Mouse (Mus musculus) MEL-GATA-1-ER (cell line): ENCODE results near the gene Nr6a1.

ENCODE experiments used
- DNase-seq: peaks from one replicate; pipeline ENCODE4 v3.0.0-alpha.2; 2012; ENCODE audit warnings: low read depth; ENCODE audit errors: extremely low read depth

Nr6a1 gene

DNA sequence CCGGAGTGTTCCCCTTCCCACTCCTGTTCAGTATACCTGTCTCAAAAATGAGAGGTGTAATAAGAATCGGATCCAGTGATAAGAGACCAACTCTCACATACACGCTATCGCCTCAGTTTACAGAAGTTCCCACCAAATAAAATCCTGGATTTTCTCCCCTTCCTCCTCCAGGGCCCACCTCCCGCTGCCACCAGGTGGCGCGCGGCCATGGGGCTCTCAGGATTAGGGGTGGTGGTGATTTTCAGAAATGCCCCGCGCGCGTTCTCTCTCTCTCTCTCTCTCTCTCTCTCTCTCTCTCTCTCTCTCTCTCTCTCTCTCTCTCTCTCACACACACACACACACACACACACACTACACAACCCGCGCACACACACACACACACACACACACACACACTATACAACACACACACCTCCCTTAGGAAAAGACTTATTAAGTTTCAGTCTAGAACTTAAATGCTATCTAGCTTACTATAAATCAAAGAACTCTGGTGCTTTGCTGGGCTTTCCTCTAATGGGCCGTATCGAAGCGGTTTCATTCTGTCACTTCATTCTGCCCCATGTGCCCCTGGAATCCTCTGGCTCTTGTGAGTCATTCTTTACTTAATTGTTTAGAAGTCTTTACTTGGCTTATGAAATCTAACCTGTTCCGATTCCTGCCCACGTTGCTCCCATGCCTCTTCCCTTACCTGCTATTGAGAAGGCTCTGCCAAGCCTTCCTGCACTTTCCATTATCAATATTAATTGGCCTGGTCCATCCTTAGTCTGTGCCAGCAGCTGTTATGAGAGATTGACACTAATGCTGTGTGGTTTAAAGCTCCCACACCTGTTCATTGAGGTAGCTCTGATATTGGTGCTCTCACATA lies at the start of gene Nr6a1:
Gene Nr6a1 (minus strand): TSS at position 574 of the 865 bp plus-strand sequence.
- DNase-seq = peak; percentile 44

DNA sequence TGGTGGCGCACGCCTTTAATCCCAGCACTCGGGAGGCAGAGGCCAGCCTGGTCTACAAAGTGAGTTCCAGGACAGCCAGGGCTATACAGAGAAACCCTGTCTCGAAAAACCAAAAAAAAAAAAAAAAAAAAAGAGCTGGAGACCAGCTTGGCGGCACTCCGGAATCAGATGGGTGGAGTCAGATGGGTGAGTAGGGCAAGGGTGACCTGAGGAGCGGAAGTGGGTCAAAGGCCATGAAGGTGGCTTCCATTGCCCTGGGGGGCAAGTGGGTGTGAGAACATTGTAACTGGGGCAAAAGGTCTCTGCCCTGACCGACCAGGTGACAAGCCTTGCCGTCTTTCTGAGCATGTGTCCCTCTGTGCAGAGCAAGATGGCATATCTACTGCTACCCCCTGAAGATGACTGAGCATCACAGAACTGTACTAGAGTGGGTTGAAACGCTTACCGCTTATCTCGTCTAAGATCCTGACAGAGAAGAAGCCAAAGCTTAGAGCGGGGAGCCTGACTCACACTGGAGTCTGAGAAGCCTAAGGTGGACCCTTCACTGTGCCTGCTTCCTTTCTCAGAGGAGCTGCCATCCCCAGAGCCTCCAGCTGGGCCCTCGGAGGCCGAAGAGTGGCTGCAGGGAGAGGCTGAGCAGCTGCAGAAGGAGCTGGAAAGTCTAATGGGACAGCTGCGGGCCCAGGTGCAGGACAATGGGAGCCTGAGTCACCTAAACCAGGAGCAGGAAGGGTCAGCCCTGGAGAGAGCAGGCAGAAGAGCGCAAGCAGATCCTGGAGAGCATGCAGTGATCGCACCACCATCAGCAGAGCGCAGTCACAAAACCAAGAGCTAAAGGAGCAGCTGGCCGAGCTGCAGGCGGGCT lies 48.7 kb upstream of the Nr6a1 start:
- DNase-seq = no peak

DNA sequence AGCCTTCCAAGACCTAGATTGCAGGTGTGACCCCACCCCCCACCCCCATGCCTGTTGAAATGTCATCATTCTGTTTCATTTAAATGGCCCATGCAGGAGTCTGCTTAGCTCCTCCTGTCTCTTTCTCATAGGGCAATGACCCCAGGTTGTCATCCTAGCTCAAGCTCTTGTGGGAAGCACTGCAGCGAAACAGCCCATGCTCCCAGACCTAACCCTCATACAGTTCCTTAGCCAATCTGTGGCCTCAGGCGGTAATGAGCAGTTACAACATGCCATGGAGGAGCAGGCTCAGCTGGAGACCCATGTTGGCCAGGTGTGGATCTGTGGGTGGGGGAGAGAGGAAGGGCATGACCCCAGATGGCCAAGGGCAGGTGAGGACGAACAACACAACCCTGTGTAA lies 47.7 kb upstream of the Nr6a1 start:
- no peak for DNase-seq

DNA sequence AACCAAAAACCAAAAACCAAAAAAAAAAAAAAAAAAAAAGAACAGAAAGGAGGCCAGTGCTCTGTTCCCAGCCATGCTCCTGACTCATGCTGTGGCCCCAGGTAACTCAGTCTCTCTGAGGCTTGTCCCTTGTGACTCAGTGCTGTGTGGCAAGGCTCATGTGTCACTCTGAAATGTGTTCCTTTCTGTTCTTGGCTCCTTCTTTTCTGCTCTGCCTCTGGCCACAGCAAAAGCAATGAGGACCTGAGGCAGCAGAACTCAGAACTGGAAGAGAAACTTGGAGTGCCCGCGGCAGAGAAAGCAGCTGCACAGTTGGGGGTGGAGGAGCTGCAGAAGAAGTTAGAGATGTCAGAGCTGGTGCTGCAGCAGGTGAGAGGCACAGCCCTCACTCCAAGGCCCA lies 46.7 kb upstream of the Nr6a1 start:
- no peak for DNase-seq

DNA sequence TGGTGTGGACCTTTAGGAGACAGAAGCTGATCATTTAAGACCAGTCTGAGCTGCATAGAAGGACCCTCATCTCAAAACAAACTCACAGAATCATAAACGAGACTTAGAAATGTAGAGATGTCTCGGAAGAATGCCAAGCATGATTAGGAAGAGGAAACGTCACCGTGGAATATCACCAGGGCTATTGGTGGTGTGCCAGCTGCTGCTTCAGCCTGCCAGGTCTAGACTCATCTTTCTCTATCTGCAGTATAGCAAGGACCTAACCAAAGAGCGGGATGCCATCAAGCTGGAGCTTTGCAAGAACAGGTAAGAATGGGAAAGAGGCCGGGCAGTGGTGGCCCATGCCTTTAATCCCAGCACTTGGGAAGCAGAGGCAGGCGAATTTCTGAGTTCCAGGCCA lies 46.2 kb upstream of the Nr6a1 start:
- no peak for DNase-seq

DNA sequence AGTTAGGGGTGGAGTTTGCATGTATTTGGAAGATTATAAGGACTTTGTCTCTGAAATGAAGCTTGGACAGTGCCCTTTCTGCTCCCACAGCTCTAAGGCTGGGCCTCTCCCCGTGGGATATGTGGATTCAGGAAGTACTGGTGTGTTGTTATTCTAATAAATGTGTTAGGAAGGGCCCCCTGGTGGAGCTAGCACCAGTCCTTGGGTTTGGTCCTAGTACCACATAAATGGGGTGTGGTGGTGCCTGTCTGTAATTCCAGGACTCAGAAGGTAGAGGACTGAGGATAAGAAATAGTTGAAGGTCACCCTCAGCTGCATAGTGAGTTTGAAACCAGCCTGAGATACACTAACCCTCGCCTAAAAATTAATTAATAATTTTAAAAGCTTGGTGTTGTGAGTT lies 45.7 kb upstream of the Nr6a1 start:
- no peak for DNase-seq

DNA sequence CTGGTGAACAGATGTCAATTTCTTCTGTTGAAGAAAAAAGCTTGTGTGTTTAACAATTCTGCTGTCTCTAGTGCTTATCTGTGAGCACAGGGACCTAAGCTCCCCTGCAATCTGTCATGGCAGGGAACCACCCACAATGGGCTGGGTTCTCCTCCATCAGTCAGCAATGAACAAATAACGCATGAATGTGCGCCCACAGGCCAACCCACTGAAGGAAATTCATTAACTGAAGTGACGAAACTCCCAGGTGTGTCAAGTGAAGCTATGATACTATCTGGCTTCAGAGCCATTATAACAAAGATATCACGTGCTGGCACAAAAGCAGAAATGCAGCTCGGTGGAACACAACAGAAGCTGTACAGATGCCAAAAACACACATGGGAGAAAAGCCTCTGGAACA lies 42.6 kb upstream of the Nr6a1 start:
- peak; percentile 59 for DNase-seq

DNA sequence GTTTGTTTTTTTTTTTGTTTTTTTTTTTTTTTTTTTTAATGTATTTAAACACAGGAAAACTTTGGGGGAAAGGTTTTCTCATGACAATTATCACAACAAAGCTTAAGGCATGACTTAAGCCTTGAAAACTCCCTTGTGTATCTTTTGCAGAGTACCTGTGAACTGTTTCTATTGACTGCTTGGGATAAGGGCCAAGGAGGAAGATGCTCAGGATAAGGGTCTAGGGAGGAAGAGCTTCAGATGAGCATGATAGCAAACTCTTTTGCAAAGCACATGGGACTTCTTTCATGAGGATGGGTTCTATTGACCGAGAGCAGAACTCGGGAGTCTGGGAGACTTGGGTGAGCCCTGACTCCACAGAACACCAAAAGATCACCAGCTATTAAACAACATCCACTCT lies 42.2 kb upstream of the Nr6a1 start:
- DNase-seq = no peak

DNA sequence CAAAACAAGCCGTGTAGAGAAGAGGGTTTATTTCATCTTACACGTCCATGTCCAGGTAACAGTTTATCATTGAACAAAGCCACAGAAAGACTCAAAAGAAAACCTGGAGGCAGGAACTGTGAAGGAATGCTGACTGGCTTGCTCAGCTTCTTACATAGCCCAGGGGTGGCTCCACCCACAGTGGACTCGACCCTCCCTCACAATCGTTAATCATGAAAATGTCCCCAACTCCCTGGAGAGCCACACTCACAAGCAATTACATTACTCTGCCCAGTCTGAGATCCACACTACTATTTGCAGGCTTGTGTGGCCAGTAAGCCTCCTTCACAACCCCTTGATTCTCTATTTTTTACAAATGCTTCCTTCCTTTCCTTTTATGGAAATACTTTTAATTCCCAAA lies 36.7 kb upstream of the Nr6a1 start:
- DNase-seq = no peak

DNA sequence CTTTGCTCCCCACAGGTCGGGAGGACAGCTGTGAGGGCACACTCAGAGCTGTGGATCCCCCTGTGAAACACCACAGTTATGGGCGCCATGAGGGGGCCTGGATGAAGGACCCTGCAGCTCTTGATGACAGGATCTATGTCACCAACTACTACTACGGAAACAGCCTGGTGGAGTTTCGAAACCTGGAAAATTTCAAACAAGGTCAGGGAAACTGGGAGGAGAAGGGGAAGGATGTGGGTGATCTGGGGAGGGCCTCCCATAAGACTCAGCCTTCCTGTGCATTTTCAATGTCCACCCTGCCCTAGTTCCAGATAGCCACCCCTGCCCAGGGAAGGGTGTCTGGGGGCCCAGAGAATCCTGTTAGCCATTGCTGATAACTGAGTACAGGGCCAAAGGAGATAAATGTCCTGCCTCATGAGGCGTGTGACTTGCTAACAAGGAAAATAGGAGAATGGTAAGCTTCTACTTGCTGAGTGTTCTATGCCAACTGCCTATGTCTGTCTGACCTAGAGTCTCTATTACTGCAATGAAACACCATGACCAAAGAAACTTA lies 30.3 kb upstream of the Nr6a1 start:
- no peak for DNase-seq

DNA sequence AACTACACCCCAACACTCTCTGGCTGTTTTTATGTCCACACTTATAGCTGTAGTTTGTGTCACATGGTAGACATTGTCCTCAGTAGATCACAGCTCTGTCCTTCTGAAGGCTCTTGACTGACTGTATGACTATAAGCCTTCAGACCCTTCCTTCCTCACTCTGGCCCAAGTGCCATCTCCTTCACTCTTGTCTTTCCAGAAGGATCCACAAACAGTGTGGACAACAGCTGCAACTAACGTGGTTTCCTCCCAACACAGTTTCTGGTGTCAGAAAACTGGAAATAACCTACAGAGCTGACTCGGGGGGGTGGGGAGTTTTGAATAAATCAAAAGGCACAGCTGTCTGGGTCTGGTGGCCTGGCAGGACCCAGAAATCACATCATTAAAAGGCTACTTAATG lies 28.6 kb upstream of the Nr6a1 start:
- no peak for DNase-seq

DNA sequence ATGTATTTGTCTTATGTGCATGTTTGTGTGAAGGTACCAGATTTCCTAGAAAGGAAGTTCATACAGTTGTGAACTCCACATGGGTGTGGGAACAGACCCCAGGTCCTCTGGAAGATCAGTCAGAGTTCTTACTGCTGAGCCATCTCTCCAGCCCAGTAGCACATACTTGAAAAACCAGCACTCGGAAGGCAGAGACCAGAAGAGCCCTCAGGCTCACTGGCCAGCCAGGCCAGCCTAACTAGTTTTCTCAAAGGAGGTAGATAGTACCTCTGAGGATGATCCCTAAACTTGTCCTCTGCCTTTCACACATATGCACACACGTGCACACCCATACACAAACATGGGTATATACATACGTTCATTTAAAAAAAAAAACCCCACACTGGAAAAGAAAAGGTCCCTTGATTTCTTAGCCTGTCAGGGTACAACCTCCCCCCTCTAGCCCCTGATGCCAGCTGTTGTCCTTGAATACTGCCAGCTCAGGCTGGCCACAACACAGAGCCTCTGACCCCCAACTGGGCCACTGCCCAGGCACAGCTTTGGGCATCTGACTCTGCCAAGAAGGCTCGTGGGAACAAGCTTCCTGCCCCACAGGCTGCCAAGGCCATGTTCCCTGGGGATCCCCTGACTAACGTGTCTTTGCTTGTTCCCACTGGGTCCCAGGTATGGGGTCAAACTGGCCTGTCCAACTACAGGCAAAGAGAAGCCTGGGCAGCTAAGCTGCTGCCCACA lies 25.8 kb upstream of the Nr6a1 start:
- DNase-seq = no peak

DNA sequence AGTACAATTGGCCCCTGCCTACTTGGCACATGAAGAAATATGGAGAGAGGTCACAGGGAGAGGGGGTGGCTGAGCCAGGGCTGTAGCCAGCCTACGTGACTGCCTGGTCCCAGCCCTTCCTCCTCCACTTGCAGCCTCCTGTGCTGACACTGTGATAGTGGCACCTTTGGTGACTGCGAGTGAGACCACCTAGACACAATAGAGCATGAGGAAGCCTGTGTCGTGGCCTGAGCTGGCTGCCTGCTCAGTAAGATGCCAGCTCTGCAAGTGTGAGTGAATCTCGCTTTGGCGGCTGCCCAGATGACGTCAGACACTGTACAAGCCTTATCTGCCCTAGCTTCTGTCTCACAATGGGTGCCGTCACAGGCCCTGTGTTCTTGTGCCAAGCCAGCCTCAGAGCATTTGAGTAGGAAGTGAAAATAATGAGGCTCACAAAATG lies 22.8 kb upstream of the Nr6a1 start:
- peak; percentile 84 for DNase-seq

DNA sequence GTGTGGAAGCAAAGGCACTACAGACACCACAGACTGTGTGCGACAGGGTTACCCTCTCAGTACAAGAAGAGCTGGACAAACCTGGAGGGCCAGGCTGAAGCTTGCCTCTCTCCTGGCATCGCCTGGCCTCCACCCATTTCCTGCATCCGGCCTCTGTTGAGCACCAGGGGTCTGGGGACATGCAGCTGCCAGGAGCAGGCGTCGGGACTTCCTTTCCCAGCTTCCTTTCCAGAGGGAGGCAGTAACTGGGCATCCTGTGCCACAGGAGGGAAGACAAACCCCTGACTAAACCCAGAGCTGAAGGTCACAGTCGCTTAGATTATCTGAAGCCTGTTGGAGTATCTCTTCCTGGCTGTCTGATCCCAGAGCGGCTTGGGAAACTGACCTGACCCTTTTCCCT lies 20.1 kb upstream of the Nr6a1 start:
- DNase-seq = no peak

DNA sequence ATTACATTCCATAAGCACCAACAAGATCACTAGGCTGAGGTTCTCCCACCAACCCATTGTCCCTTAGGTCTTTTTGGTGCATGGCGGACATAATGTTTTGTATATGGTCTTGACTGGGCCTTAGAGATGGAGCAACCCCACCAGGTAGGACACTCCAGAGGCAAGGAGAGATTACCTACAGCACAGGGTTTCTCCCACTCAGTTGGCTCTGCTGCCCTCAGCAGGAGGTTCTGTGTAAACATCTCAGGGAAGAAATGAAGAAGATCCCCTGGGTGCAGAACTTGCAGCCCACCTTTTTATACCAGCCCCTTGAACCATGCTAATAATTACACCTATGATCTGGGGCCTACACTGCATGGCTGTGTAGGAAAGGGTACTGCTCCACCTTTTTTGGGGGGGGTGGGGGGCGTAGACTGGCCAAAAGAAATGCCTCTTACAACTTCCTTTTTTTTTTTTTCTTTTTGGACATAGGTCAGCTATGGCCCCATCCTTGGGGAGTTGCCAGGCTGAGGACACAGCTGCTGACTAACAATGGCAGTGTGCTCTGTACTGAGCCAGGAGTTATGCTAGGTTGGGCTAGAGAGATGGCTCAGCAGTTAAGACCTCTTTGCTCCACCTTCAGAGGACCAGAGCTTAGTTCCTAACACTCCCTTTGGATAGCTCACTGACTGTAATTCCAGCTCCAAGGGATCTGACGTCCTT lies 17.1 kb upstream of the Nr6a1 start:
- no peak for DNase-seq

DNA sequence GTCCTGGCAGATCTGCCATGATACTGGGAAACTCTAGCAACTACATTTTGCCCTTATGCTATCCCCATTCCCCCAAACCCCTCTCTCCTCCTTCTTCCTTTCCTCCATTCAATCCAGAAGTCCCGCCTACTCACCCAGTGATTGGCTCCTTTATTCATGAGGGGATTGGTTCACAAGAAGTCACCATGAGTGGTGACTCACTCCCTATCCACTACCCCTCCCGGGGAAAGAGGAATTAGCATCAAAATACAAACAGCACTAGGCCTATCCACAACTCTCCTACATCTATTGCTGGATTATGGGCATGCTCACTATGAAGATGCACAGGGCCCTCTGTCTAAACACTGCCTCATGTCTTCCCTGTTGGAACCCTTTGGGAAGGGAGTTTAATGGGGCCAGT lies 16.5 kb upstream of the Nr6a1 start:
- no peak for DNase-seq

DNA sequence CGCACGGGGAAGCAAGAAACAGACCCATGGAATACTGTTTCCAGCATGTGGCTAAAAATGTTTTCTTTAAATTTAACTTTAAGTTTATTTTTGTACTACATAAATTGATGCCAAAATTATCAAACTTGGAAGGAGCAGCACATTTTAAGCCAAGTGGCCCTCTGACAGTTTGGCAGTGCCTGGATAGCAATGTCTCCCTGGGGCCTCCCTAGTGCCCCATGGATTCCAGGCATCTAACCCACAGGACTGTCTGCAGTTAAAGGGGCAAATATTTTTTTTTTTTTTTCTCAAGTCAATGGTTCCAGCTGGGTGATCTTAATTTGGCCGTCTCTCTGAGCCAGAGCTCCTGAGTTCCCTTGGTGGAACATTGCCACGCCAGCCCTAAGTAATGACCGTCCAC lies 15.7 kb upstream of the Nr6a1 start:
- DNase-seq = no peak

DNA sequence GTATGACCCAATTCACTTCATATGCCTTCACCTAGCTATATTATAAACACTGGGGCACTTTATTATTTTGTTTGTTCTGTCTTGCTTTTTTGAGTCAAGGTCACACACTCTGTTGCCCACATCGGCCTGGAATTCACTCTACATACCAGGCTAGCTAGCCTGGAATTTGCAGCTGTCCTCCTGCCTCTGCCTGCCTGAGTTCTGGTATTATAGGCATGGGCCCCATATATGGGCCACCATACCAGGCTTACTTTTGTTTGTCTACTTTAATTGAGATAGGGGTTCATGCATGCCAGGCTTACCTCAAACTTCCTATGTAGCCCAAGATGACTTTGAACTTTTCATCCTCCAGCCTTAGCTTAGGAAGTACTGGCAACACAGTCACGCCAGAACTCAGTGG lies 14.4 kb upstream of the Nr6a1 start:
- DNase-seq = no peak

DNA sequence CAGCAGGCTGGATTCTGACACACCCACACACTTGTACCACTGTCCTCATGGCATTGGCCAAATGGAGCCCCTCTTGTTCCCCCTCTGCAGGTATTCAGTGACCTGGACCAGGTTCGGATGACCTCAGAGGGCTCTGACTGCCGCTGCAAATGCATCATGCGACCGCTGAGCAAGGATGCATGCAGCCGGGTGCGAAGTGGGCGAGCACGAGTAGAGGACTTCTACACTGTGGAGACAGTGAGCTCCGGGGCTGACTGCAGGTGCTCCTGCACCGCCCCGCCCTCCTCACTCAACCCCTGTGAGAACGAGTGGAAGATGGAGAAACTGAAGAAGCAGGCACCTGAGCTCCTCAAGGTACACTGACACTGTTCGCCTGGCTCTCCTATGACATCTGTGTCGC lies 13.9 kb upstream of the Nr6a1 start:
- DNase-seq = no peak

DNA sequence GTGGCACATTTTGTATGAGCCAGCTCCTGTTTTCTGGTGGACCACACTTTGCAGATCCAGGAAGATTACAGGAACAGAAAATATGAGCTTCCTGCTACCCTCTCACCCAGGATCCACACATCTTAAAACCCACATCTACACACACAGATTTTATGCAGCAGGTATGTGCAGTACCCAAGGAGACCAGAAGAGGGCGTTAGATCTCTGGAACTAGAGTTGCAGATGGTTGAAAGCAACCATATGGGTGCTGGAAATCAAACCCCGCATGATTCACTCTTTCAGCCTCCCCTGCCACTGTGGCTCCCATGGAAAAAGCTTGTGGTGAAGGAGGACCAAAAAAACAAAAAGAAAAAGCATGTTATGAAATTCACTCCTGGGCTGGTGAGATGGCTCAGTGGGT lies 11.6 kb upstream of the Nr6a1 start:
- DNase-seq = no peak

DNA sequence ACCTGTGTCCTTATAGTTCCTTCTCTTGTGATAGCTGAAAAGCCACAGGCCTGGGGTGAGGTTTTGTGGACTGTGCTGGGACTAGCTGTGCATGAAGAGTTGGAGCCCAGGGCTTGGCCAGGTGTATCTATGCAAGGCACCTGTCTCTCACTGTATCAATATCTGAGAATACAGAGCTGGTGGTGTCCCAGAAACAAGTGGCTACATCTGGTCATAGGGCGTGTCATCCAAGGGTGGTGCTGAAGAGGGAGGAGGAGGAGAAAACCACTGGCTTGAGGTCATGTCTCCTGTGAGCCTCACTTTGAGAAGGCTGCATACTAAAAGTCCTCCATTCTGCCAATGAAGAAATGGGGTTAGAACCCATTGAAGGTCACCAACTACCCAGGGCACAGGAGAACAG lies 10.5 kb upstream of the Nr6a1 start:
- no peak for DNase-seq
